ENCODE assay signal across 25 mouse cellular contexts in the genomic region with DNA sequence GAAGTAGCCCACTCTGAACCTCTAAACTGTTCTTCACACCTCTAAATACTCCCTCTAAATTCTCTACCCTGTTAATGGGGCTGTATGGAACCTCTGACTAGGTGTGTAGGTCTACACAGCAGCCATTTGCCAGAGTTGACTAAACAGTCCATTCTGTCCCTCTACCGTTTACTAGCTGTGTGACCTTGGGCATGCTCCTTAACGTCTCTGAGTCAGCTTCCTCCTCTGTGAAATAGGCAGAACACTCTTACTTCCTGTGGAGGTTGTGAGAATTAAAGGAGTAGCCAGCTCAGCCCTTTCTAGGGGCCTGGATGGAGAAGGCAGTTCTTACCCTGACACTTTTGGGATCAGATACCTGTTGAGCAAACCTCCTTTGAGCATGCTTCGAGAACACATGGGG.
DNase-seq lines count a peak whose midpoint lies in the region; ATAC-seq lines count a peak whose summit lies in the region.
"Had no signal": no experiment of that assay in that cellular context is flagged by ENCODE, and none has a peak within 500 bp of the region (broad histone marks: within the 10 kb centered on the region; RNA-seq: fewer than 3 reads in every experiment).

No protein-coding gene starts in this region.

- 0 out of 2 replicates have a peak overlapping the region, but pooled peaks have one; percentile 17 for H3K27ac ChIP-seq in intestine, embryonic 15.5 days
- no peak overlapping the region for H3K27ac ChIP-seq in intestine, embryonic 16.5 days (ENCODE audit: low read length)
- H3K27ac ChIP-seq in liver, embryonic 15.5 days (replicated peaks), result peak overlapping the region; percentile 73
- H3K27ac ChIP-seq: embryonic facial prominence, embryonic 15.5 days; forebrain, embryonic 15.5 days; heart, embryonic 15.5 days; hindbrain, embryonic 13.5 days; hindbrain, postnatal 0 days had no signal

- H3K9ac ChIP-seq in intestine, embryonic 15.5 days, result no peak overlapping the region
- H3K9ac ChIP-seq in intestine, embryonic 16.5 days (ENCODE audit: low read depth, low read length), result no peak overlapping the region
- no peak overlapping the region for H3K9ac ChIP-seq in liver, embryonic 15.5 days
- H3K9ac ChIP-seq: embryonic facial prominence, embryonic 15.5 days; forebrain, embryonic 15.5 days; heart, embryonic 15.5 days; hindbrain, embryonic 13.5 days had no signal

- H3K4me3 ChIP-seq in intestine, embryonic 15.5 days (replicated peaks), result no peak overlapping the region
- no peak overlapping the region for H3K4me3 ChIP-seq in intestine, embryonic 16.5 days (ENCODE audit: low read length)
- no peak overlapping the region for H3K4me3 ChIP-seq in liver, embryonic 15.5 days (replicated peaks)
- H3K4me3 ChIP-seq: embryonic facial prominence, embryonic 15.5 days; erythroblast, embryonic 14.5 days; forebrain, embryonic 10.5 days; forebrain, embryonic 15.5 days; heart, embryonic 15.5 days; hindbrain, embryonic 13.5 days had no signal

- H3K27me3 ChIP-seq in intestine, embryonic 15.5 days (replicated peaks), result no peaks in the 10 kb centered on the region
- no peaks in the 10 kb centered on the region for H3K27me3 ChIP-seq in intestine, embryonic 16.5 days (replicated peaks; ENCODE audit: control insufficient read depth, insufficient read depth, low read length)
- no peaks in the 10 kb centered on the region for H3K27me3 ChIP-seq in liver, embryonic 15.5 days
- H3K27me3 ChIP-seq: embryonic facial prominence, embryonic 15.5 days; forebrain, embryonic 15.5 days; heart, embryonic 15.5 days; hindbrain, embryonic 13.5 days; Patski had no signal

- H3K4me1 ChIP-seq in intestine, embryonic 15.5 days (replicated peaks), result 0 out of 2 replicates have a peak, but pooled peaks cover 28% of the 10 kb centered on the region
- peaks cover 54% of the 10 kb centered on the region for H3K4me1 ChIP-seq in intestine, embryonic 16.5 days (ENCODE audit: control insufficient read depth, insufficient read depth, low read length)
- peaks cover 78% of the 10 kb centered on the region for H3K4me1 ChIP-seq in liver, embryonic 15.5 days (replicated peaks)
- H3K4me1 ChIP-seq: forebrain, embryonic 15.5 days; hindbrain, embryonic 13.5 days had no signal

- no peaks in the 10 kb centered on the region; the same call in 1 of the 2 replicates for H3K36me3 ChIP-seq in intestine, embryonic 15.5 days
- H3K36me3 ChIP-seq in intestine, embryonic 16.5 days (ENCODE audit: control insufficient read depth, insufficient read depth, low read length), result no peaks in the 10 kb centered on the region
- H3K36me3 ChIP-seq in liver, embryonic 15.5 days (replicated peaks), result no peaks in the 10 kb centered on the region; the same call in 1 of the 2 replicates
- H3K36me3 ChIP-seq: forebrain, embryonic 15.5 days; hindbrain, embryonic 13.5 days had no signal

- no peaks in the 10 kb centered on the region for H3K9me3 ChIP-seq in intestine, embryonic 15.5 days
- H3K9me3 ChIP-seq in intestine, embryonic 16.5 days (ENCODE audit: control insufficient read depth, low read length), result no peaks in the 10 kb centered on the region
- H3K9me3 ChIP-seq in liver, embryonic 15.5 days (replicated peaks), result no peaks in the 10 kb centered on the region
- H3K9me3 ChIP-seq: embryonic facial prominence, embryonic 15.5 days; forebrain, embryonic 10.5 days; forebrain, embryonic 15.5 days; heart, embryonic 15.5 days; hindbrain, embryonic 13.5 days had no signal

- H3K4me2 ChIP-seq in intestine, embryonic 15.5 days (replicated peaks), result no peak overlapping the region
- no peak overlapping the region for H3K4me2 ChIP-seq in intestine, embryonic 16.5 days (ENCODE audit: low read depth, low read length)
- H3K4me2 ChIP-seq in liver, embryonic 15.5 days, result no peak overlapping the region
- H3K4me2 ChIP-seq: embryonic facial prominence, embryonic 15.5 days; forebrain, embryonic 15.5 days; heart, embryonic 11.5 days; heart, embryonic 15.5 days; hindbrain, embryonic 13.5 days had no signal

- peak; percentile 41 to 74 for DNase-seq in adrenal gland, adult (ENCODE audit: inconsistent age in 2 of 2, low spot score in 1 of 2)
- DNase-seq in adrenal gland, adult 8-10 months, result no peak
- DNase-seq in 416B (ENCODE audit: low read depth), result peak; percentile 78
- DNase-seq in spleen, adult 12 weeks (ENCODE audit: low spot score), result no peak
- DNase-seq: adrenal gland, postnatal 25 days; cerebellum, adult 2 months; cerebellum, postnatal 10 days; embryo, embryonic 11 days; gastrocnemius, postnatal 36 days; heart, adult 18-20 months; heart, postnatal 14 days had no signal

- WGBS in intestine, embryonic 15.5 days, result 73% methylated on average over 3 of the region's 3 CpGs
- whole genome bisulfite sequencing in intestine, embryonic 16.5 days, result 67% methylated on average over 3 of the region's 3 CpGs
- 49% methylated on average over 3 of the region's 3 CpGs for WGBS in liver, embryonic 15.5 days (ENCODE audit: insufficient replicate concordance)

- no peak for ATAC-seq in intestine, embryonic 15.5 days
- no peak for ATAC-seq in intestine, embryonic 16.5 days
- no peak for ATAC-seq in liver, embryonic 15.5 days (ENCODE audit: insufficient read depth)
- ATAC-seq in monocyte, adult 5-6 weeks (replicated peaks; ENCODE audit: insufficient number of reproducible peaks, low FRiP score, low TSS enrichment, poor library complexity, severe bottlenecking), result no peak
- ATAC-seq: activated CD4-positive, CD25-positive, alpha-beta regulatory T cell, adult 4 months; forebrain, embryonic 15.5 days; hindbrain, postnatal 0 days; Patski had no signal

Comparison
In these comparisons a context has a peak if more than half of its experiments do, and no peak if none do; other contexts are left out.
1. DNase-seq: peak in adrenal gland, adult (2 of 2) and 416B (single experiment); none in adrenal gland, adult 8-10 months (single experiment) and spleen, adult 12 weeks (single experiment).